Mouse (Mus musculus) Muller cell, postnatal 12 days (primary cell): ENCODE measurements around the gene Gla.
"Not testable (repeated sequence)": the region's sequence is repeated elsewhere in the genome, so short reads cannot be mapped to it uniquely, and the experiment has no call there.

Source experiments
- DNase-seq: peaks from one replicate; pipeline ENCODE4 v3.0.0-alpha.2; 2015; ENCODE audit errors: inconsistent ontology term

The Gla gene

GRCm38 (mm10) chrX:134588997-134589396, 11.9 kb downstream of the Gla start:
- DNase-seq, result no peak

GRCm38 (mm10) chrX:134588261-134588660, 12.7 kb downstream of the Gla start:
- no peak for DNase-seq

GRCm38 (mm10) chrX:134586447-134586846, 14.5 kb downstream of the Gla start:
- no peak for DNase-seq

GRCm38 (mm10) chrX:134585103-134586002, 15.6 kb downstream of the Gla start, which contains the start of gene Rpl36a:
Gene Rpl36a, plus strand, starts transcription at chrX:134585654.
- DNase-seq, result peak; percentile 84

GRCm38 (mm10) chrX:134582888-134583669, 17.8 kb downstream of the Gla start, which contains the start of gene Btk:
Gene Btk, minus strand, starts transcription at chrX:134583570.
- DNase-seq, result no peak

GRCm38 (mm10) chrX:134582270-134582669, 18.7 kb downstream of the Gla start:
- DNase-seq, result no peak

GRCm38 (mm10) chrX:134580528-134581305, 20.2 kb downstream of the Gla start:
- no peak for DNase-seq

- no peak for DNase-seq
Measured at GRCm38 (mm10) chrX:134577896-134578295, 23.0 kb downstream of the Gla start.

GRCm38 (mm10) chrX:134566536-134567222, 34.2 kb downstream of the Gla start:
- DNase-seq, result no peak

GRCm38 (mm10) chrX:134564326-134564725, 36.6 kb downstream of the Gla start:
- no peak for DNase-seq

GRCm38 (mm10) chrX:134554425-134554824, 46.5 kb downstream of the Gla start:
- DNase-seq, result no peak

GRCm38 (mm10) chrX:134553326-134553725, 47.6 kb downstream of the Gla start:
- no peak for DNase-seq

GRCm38 (mm10) chrX:134550903-134551302, 50.0 kb downstream of the Gla start:
- DNase-seq, result peak; percentile 9

GRCm38 (mm10) chrX:134547330-134547729, 53.6 kb downstream of the Gla start:
- DNase-seq, result no peak

- no peak for DNase-seq
Measured at GRCm38 (mm10) chrX:134541955-134542308, 59.0 kb downstream of the Gla start.

- DNase-seq, result peak; percentile 75
Measured at GRCm38 (mm10) chrX:134541145-134541954, 59.6 kb downstream of the Gla start, which contains the start of gene Timm8a1. Gene Timm8a1, minus strand, starts transcription at chrX:134541865.

GRCm38 (mm10) chrX:134540414-134541135, 60.4 kb downstream of the Gla start:
- DNase-seq, result peak; percentile 51

GRCm38 (mm10) chrX:134539795-134540194, 61.1 kb downstream of the Gla start:
- not testable (repeated sequence) for DNase-seq
